Mouse (Mus musculus): ENCODE measurements around the gene Defb28. TPM values are rescaled to one million over a fixed set of nuclear protein-coding genes. Genes with fewer than 3 reads are reported as not detected.

The Defb28 gene
- polyA plus RNA-seq (2012; rRNA removed; ENCODE audit: low replicate concordance), result not detected in 2 replicates

DNA sequence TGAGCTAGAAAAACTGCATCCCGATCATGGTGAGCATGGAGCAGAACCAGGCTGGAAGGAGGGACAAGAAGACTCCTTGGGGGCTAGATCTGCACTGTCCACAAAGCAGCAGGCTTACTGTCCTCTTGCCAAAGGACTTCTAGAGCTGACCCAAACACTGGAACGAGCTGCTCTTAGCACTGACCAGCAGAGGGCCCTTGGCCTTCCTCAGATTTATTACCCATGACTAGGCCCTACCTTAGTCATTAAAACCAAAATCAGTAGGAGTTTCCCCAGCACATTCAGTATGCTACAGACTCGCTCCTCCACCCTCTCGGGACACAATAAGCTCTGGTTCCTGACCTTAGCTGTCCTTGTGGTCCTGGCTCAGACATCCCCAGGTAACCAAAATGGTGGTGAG, at the start of gene Defb28:
Gene Defb28, plus strand, starts transcription at position 275 of the 400 bp plus-strand sequence.

DNA sequence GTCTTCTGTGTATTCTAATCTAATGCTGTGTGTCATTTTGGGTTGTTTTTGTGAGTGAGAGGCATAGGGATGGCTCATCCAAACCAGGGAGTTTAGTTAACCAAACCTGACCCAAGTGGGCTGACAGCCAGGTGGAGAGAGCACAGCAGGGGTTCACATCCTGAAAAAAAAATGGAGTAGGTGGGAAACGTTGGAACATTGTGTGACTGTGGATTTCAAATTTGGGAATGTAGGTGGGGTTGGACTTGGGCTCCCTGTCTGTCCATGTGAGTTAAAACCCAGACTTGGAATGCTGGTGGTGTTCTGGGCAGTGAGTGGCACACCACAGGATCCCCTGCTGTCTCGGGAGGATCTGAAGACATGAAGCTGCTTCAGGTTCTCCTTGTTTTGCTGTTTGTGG, 41.3 kb upstream of the Defb28 start, which contains the start of gene Defb20:
Gene Defb20, plus strand, starts transcription at position 301 of the 400 bp plus-strand sequence.

DNA sequence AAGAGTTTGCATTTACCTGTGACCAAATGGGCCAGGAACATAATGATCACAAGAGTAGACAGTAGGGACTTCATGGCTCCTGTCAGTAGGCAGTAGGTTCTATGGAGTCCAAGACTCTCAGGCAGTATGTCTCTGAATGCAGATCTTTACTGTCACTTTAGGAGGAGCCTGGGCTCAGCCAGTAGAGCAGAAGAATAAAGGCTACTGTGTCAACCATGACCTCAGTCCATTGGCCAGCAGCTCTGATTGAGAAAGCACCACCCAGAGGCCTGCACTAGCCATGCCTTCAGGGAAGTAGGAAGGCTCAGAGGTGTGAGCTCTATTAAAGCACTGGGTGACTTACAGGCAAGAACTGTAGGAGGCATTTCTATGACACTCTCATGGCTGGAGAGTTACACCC, 28.0 kb upstream of the Defb28 start, which contains the start of gene Defb22:
Gene Defb22, minus strand, starts transcription at position 101 of the 400 bp plus-strand sequence.

DNA sequence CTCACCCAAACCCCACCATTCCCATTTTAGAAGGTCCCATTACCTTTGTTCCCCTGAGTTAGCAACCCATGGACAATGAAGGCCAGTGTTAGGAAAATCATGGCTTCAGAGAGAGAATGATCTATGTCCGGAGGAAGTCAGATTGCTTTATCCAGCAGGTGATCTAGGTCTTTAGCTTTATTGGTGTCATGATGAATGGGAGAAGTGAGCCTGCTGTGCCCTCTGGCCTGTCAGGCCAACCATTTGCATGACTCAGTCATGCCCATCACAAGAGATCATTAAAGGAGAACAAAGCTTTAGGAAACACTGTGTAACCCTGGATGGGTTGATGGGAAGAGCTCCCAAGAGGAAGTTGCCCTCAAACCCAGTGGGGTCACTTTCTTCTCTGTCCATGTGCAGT, 6.5 kb upstream of the Defb28 start, which contains the start of gene Defb26:
Gene Defb26, minus strand, starts transcription at position 101 of the 400 bp plus-strand sequence.

DNA sequence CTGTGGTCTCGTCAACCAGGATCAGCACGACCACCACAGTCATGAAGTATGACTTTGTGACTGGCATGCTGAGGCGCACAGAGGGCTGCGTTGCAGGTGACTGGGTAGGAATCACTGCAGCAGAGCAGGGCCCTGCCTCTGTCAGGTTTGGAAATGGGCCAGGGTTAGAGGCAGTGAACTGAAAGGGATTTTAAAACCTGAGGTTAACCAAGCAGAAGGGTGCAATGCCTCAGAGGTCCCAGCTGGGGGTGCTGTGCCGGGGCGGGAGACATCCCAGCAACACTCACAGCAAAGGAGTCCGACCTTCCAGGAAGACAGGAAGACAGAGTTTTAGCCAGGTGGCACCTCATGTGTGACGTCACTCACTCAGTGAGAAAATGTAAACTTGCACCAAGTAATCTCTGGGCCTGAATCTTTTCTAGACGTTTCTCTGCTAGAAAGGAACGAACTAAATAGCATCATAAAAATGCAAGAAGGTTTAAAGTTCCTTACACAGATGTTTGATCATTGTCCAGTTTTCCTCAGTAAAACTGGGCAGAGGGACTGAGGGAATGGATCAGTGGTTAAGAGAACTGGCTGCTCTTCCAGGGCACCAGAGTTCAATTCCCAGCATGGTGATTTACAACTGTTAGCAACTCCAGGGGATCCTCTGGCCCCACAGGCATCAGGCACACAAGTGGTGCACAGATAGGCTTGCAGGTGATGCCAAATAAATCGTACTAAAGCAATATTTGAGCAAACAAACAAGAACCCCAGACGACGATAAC, 22.1 kb downstream of the Defb28 start, which contains the start of gene Defb29:
Gene Defb29, minus strand, starts transcription at position 155 of the 767 bp plus-strand sequence.

DNA sequence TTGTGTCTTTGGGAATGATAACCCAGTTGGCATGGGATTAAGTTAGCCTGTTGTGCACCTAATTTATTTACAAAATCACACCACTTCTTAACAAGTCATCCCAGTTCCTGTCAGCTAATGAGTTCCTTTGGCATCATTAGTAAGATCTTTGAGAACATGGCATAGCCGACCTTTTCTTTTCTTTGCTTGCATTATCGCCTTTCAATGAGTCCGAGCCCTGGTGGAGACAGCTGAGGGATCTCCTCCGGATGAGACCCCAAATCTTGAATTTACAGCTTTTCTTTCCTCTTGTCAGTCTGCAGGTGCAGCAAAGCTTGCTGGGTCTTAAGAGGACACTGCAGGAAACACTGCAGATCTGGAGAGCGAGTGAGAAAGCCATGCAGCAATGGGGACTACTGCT, 51.0 kb downstream of the Defb28 start, which contains the start of gene Gm17416:
Gene Gm17416, plus strand, starts transcription at position 301 of the 400 bp plus-strand sequence.

Other genes with a start within 250 kb of the Defb28 start
- 68.4 and 104 TPM in 2 replicates for gene Tbc1d20, start 224.4 kb upstream of the Defb28 start, polyA plus RNA-seq (2012; rRNA removed; ENCODE audit: low replicate concordance)
- gene Rbck1, start 185.6 kb upstream of the Defb28 start, polyA plus RNA-seq (2012; rRNA removed; ENCODE audit: low replicate concordance), result 294 and 352 TPM in 2 replicates
- 5.7 and 10.4 TPM in 2 replicates for gene Trib3, start 174.2 kb upstream of the Defb28 start, polyA plus RNA-seq (2012; rRNA removed; ENCODE audit: low replicate concordance)
- gene Nrsn2, start 141.6 kb upstream of the Defb28 start, polyA plus RNA-seq (2012; rRNA removed; ENCODE audit: low replicate concordance), result not detected in 2 replicates
- 5.9 and 9.2 TPM in 2 replicates for gene Sox12, start 120.2 kb upstream of the Defb28 start, polyA plus RNA-seq (2012; rRNA removed; ENCODE audit: low replicate concordance)
- gene Zcchc3, start 103.2 kb upstream of the Defb28 start, polyA plus RNA-seq (2012; rRNA removed; ENCODE audit: low replicate concordance), result 2.1 and 2.6 TPM in 2 replicates
- gene 6820408C15Rik, start 102.7 kb upstream of the Defb28 start, polyA plus RNA-seq (2012; rRNA removed; ENCODE audit: low replicate concordance), result 0.08 and 0.17 TPM in 2 replicates
- not detected in 2 replicates for gene Defb23, start 53.6 kb upstream of the Defb28 start, polyA plus RNA-seq (2012; rRNA removed; ENCODE audit: low replicate concordance)
- gene Defb20, start 41.2 kb upstream of the Defb28 start, polyA plus RNA-seq (2012; rRNA removed; ENCODE audit: low replicate concordance), result not detected in 2 replicates
- gene Defb22, start 28.1 kb upstream of the Defb28 start, polyA plus RNA-seq (2012; rRNA removed; ENCODE audit: low replicate concordance), result not detected in 2 replicates
- gene Defb26, start 6.6 kb upstream of the Defb28 start, polyA plus RNA-seq (2012; rRNA removed; ENCODE audit: low replicate concordance), result not detected in 2 replicates
- gene Defb29, start 21.8 kb downstream of the Defb28 start, polyA plus RNA-seq (2012; rRNA removed; ENCODE audit: low replicate concordance), result not detected in 2 replicates
- gene Gm17416, start 51.1 kb downstream of the Defb28 start, polyA plus RNA-seq (2012; rRNA removed; ENCODE audit: low replicate concordance), result not detected in 2 replicates
- not detected in 2 replicates for gene Defb21, start 54.5 kb downstream of the Defb28 start, polyA plus RNA-seq (2012; rRNA removed; ENCODE audit: low replicate concordance)
- gene Defb19, start 62.1 kb downstream of the Defb28 start, polyA plus RNA-seq (2012; rRNA removed; ENCODE audit: low replicate concordance), result not detected in 2 replicates
- gene Defb45, start 81.1 kb downstream of the Defb28 start, polyA plus RNA-seq (2012; rRNA removed; ENCODE audit: low replicate concordance), result not detected in 2 replicates
- not detected in 2 replicates for gene Defb36, start 86.1 kb downstream of the Defb28 start, polyA plus RNA-seq (2012; rRNA removed; ENCODE audit: low replicate concordance)
- 1.1 TPM in 1 of 2 replicates, not detected in the other for gene Defb25, start 104.8 kb downstream of the Defb28 start, polyA plus RNA-seq (2012; rRNA removed; ENCODE audit: low replicate concordance)
- gene Rem1, start 108.7 kb downstream of the Defb28 start, polyA plus RNA-seq (2012; rRNA removed; ENCODE audit: low replicate concordance), result 9.5 and 17.9 TPM in 2 replicates
- gene H13, start 151.2 kb downstream of the Defb28 start, polyA plus RNA-seq (2012; rRNA removed; ENCODE audit: low replicate concordance), result 151 and 249 TPM in 2 replicates
- gene Mcts2, start 168.8 kb downstream of the Defb28 start, polyA plus RNA-seq (2012; rRNA removed; ENCODE audit: low replicate concordance), result 3.1 and 7.1 TPM in 2 replicates
- 125 and 230 TPM in 2 replicates for gene Id1, start 218.0 kb downstream of the Defb28 start, polyA plus RNA-seq (2012; rRNA removed; ENCODE audit: low replicate concordance)
- 5.7 and 6.6 TPM in 2 replicates for gene Cox4i2, start 235.9 kb downstream of the Defb28 start, polyA plus RNA-seq (2012; rRNA removed; ENCODE audit: low replicate concordance)

All from mammary gland, adult 2 months (tissue).